Mouse (Mus musculus) testis, postnatal 14 days (tissue): ENCODE measurements at regions not wholly inside any gene's neighbourhood (a gene's known extent, or its start where the extent isn't known, plus 50 kb on each side); places are given as distances from the start of the nearest gene placed in this dataset.

Source experiments
- DNase-seq: peaks from one replicate; pipeline ENCODE4 v3.0.0; 2021; ENCODE audit warnings: low spot score

DNA sequence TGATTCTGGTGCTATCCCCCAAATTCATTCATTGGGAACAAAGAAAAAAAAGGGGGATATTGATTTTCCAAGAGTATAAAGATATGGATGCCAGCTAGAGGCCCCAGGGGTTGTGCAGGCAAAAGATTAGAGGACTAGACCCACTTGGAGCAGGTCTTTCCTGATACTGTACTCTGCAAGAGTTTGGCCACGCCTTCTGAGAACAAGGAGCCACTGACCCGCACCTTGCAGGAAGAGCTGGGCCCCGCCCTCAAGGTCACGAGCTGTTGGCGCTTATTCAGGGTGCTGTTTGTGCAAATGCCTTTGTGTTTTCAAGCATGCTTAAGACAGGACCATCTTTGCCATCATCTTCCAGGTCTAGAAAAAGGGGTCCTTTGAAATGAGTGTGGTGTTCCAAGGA is 54.5 kb upstream of the Slc7a1 start:
- no peak for DNase-seq

DNA sequence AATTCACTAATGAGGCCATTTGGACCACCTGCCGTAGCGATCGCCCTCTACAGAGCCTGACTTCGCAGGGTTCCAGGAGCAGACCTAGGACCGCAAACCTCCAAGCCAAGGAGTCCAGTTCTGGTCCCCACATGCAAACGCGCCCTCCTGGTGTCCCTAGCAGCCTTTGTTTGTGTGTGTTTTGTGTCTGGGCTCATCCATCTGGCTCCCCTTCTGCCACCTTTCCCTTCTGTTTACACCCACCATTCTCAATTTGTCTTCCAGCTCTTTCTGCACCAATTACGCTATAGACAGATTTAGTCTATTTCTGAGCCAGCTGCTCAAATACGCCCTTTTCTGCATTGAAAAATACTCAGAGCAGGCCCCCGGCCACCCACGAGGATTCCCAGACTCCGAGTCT is 54.1 kb upstream of the Slc7a1 start:
- no peak for DNase-seq

DNA sequence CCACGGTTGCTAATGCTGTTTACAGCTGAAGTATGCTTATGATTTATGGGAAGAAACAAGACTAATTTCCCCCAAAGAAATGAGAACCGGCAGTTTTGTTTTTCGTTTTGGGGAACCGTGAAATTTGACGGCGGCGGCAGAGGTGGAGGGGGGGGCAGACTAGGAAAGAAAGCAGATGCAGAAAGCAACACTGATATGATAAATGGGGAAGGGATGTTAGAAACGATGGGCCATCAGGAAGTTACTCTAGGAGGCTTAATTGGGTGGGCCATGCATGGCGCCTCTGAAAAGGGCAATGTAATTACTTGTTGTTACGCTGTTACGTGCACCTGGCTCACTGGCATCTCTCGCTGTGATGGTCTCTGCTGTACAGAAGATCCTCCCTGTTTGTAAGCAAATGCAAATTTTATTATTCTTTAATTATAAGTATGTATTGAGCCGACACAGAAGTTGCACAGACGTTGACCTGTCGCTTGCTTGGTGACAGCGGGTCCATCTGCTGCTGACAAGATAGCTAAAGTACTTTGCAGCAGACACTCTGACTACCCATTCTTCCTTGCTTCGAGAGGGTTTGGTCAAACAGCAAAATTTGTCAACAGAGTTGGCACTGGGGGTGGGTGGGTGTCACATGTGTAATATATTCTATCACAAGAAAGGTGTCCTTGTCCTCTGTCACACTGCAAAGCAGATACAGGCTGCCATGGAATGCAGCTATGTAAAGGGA is 53.4 kb upstream of the Slc7a1 start:
- DNase-seq, result no peak

DNA sequence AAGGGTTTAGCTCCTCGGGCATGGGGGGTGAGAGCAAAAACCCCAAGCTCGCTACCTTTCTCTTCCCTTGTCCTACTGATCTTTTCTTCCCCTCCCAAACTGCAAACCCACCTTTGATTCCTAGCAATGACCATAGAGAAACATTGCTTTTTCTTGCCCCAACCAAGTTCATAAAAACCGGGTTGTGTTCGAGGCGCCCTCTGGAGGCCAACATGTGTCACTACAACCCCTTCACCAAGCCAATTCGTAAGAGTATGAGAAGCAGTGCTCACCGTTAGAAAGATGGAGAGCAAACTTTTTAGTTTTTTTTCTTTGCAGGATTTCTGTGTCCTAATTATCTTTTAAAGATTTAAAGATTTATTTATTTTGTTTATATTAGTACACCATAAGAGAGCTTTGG is 52.1 kb upstream of the Slc7a1 start:
- DNase-seq, result peak; percentile 43

DNA sequence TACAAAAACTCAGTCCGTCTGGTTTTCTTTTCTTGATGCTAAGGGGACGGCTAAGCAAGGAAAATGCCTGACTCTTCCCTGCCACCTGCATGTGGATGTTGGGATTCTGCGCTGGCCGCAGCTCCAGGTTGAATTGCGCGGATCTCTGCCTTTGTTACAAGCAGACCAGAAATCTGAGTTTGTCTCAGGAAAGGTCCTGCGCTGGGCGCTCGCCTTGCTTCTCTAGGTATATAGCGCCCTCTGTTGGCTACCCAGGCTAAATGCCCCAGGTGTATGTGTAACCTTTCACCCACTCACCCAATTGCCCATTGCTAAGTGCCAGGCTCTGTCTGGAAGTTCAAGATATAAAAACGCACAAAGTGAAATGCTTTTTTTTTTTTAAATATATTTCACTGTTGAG is 51.2 kb upstream of the Slc7a1 start:
- DNase-seq, result peak; percentile 82
